Mouse (Mus musculus): ENCODE results near the gene Mtif3. TPM values are rescaled to one million over a fixed set of nuclear protein-coding genes. Genes with fewer than 3 reads are reported as not detected.
A peak's percentile ranks its signal among the peaks of the same experiment; 100 is the strongest.

Gene Mtif3
- total and polyA plus RNA-seq, 3 experiments = 15.2 to 26.7 (median 25.6) TPM

GRCm38 (mm10) chr5:146904404-146904803, 59.2 kb downstream of the Mtif3 start (continued):
- TF ChIP-seq ZKSCAN1 (IDR thresholded peaks at IDR 0.05; ENCODE audit: borderline replicate concordance, low read depth, low read length) = no peak
- no peak for TF ChIP-seq ZNF384 (IDR thresholded peaks at IDR 0.05; ENCODE audit: low read depth, low read length)
- TF ChIP-seq UBTF (IDR thresholded peaks at IDR 0.05; ENCODE audit: low read depth, low read length) = no peak
- TF ChIP-seq CHD1 (IDR thresholded peaks at IDR 0.05; ENCODE audit: low read depth, low read length) = no peak
- no peak; the same call in none of the 2 replicates for TF ChIP-seq RAD21 (IDR thresholded peaks at IDR 0.05; ENCODE audit: low read depth, low read length)
- no peak; the same call in 1 of the 2 replicates for TF ChIP-seq NELFE (IDR thresholded peaks at IDR 0.05; ENCODE audit: low read depth, low read length)
- no peak for TF ChIP-seq HCFC1 (IDR thresholded peaks at IDR 0.05; ENCODE audit: low read depth, low read length)
- TF ChIP-seq ZC3H11A (IDR thresholded peaks at IDR 0.05; ENCODE audit: low read depth, low read length) = peak; percentile 97
- TF ChIP-seq KAT2A (IDR thresholded peaks at IDR 0.05; ENCODE audit: insufficient replicate concordance, low read length) = no peak
- no peak for TF ChIP-seq CHD2 (IDR thresholded peaks at IDR 0.05; ENCODE audit: low read length)
- TF ChIP-seq SMC3 (IDR thresholded peaks at IDR 0.05; ENCODE audit: low read depth, low read length) = peak; percentile 100
- TF ChIP-seq SIN3A (IDR thresholded peaks at IDR 0.05; ENCODE audit: low read length) = 0 out of 2 replicates have a peak, but pooled peaks have one; percentile 60
- TF ChIP-seq MAX (IDR thresholded peaks at IDR 0.05; ENCODE audit: low read length) = peak; percentile 90

Other genes with a start within 250 kb of the Mtif3 start
- gene Usp12, start 168.8 kb downstream of the Mtif3 start, total RNA-seq (2012; rRNA removed) = 10.1 and 13.5 TPM in 2 replicates
- 6.0 and 7.8 TPM in 2 replicates for gene Usp12, start 168.8 kb downstream of the Mtif3 start, total RNA-seq (2014; rRNA removed)
- 17.8 and 18.1 TPM in 2 replicates for gene Usp12, start 168.8 kb downstream of the Mtif3 start, polyA plus RNA-seq (2012; ENCODE audit: insufficient read length, low read depth)
- gene Rpl21, start 130.9 kb downstream of the Mtif3 start, total RNA-seq (2012; rRNA removed) = 1,240 and 1,429 TPM in 2 replicates
- gene Rpl21, start 130.9 kb downstream of the Mtif3 start, total RNA-seq (2014; rRNA removed) = 715 and 716 TPM in 2 replicates
- gene Rpl21, start 130.9 kb downstream of the Mtif3 start, polyA plus RNA-seq (2012; ENCODE audit: insufficient read length, low read depth) = 300 and 964 TPM in 2 replicates
- gene Rasl11a, start 118.7 kb downstream of the Mtif3 start, total RNA-seq (2012; rRNA removed) = 0.25 TPM in 2 replicates
- 0.22 and 0.42 TPM in 2 replicates for gene Rasl11a, start 118.7 kb downstream of the Mtif3 start, total RNA-seq (2014; rRNA removed)
- gene Rasl11a, start 118.7 kb downstream of the Mtif3 start, polyA plus RNA-seq (2012; ENCODE audit: insufficient read length, low read depth) = 0.22 TPM in 1 of 2 replicates, not detected in the other
- gene Gtf3a, start 15.1 kb downstream of the Mtif3 start, total RNA-seq (2012; rRNA removed) = 130 and 134 TPM in 2 replicates
- gene Gtf3a, start 15.1 kb downstream of the Mtif3 start, total RNA-seq (2014; rRNA removed) = 110 and 116 TPM in 2 replicates
- gene Gtf3a, start 15.1 kb downstream of the Mtif3 start, polyA plus RNA-seq (2012; ENCODE audit: insufficient read length, low read depth) = 133 and 134 TPM in 2 replicates
- 25.6 and 30.1 TPM in 2 replicates for gene Lnx2, start 112.8 kb upstream of the Mtif3 start, total RNA-seq (2012; rRNA removed)
- 19.4 and 20.3 TPM in 2 replicates for gene Lnx2, start 112.8 kb upstream of the Mtif3 start, total RNA-seq (2014; rRNA removed)
- 18.8 and 22.9 TPM in 2 replicates for gene Lnx2, start 112.8 kb upstream of the Mtif3 start, polyA plus RNA-seq (2012; ENCODE audit: insufficient read length, low read depth)
- 293 and 334 TPM in 2 replicates for gene Polr1d, start 113.2 kb upstream of the Mtif3 start, total RNA-seq (2012; rRNA removed)
- gene Polr1d, start 113.2 kb upstream of the Mtif3 start, total RNA-seq (2014; rRNA removed) = 354 and 381 TPM in 2 replicates
- 300 and 322 TPM in 2 replicates for gene Polr1d, start 113.2 kb upstream of the Mtif3 start, polyA plus RNA-seq (2012; ENCODE audit: insufficient read length, low read depth)
- gene Gsx1, start 224.9 kb upstream of the Mtif3 start, total RNA-seq (2012; rRNA removed) = not detected in 2 replicates
- gene Gsx1, start 224.9 kb upstream of the Mtif3 start, total RNA-seq (2014; rRNA removed) = not detected in 2 replicates
- gene Gsx1, start 224.9 kb upstream of the Mtif3 start, polyA plus RNA-seq (2012; ENCODE audit: insufficient read length, low read depth) = not detected in 2 replicates